Mouse (Mus musculus) myocyte (in vitro differentiated cells): ENCODE data around the gene Hjurp. TPM values are rescaled to one million over a fixed set of nuclear protein-coding genes. Genes with fewer than 3 reads are reported as not detected.

ENCODE experiments used
- H3K27me3 ChIP-seq: one replicate; pipeline ENCODE4 v1.6.1; 2011; ENCODE audit not compliant: control insufficient read depth, insufficient read depth, insufficient read length
- H3K36me3 ChIP-seq: one replicate; pipeline ENCODE4 v1.6.1; 2011; ENCODE audit not compliant: control insufficient read depth, insufficient read depth
- H3K4me2 ChIP-seq: one replicate; pipeline ENCODE4 v1.6.1; 2011; ENCODE audit warnings: low read depth, control low read depth
- H3K4me3 ChIP-seq: one replicate; pipeline ENCODE4 v1.5.1; 2011; ENCODE audit warnings: mild to moderate bottlenecking, control low read depth, moderate library complexity
- H3K79me2 ChIP-seq: one replicate; pipeline ENCODE4 v1.6.1; 2011; ENCODE audit not compliant: control insufficient read depth, insufficient read depth
- H3ac ChIP-seq: one replicate; pipeline ENCODE4 v1.6.1; 2011; ENCODE audit not compliant: control insufficient read depth, insufficient read length
- CEBPB ChIP-seq: IDR thresholded peaks from 2 replicates; pipeline ENCODE4 v1.6.1; 2011; ENCODE audit warnings: mild to moderate bottlenecking, moderate library complexity; ENCODE audit not compliant: poor library complexity, insufficient read depth, severe bottlenecking
- E2F4 ChIP-seq: IDR thresholded peaks from one replicate; pipeline ENCODE4 v1.6.1; 2011; ENCODE audit warnings: mild to moderate bottlenecking, control low read depth, moderate library complexity; ENCODE audit not compliant: insufficient read depth
- MAX ChIP-seq: IDR thresholded peaks from one replicate; pipeline ENCODE4 v1.6.1; 2011; ENCODE audit warnings: low read depth, mild to moderate bottlenecking, control low read depth
- MYOD1 ChIP-seq, 3 experiments: IDR thresholded peaks; one replicate each; pipeline ENCODE4 v1.6.1; 2011; ENCODE audit warnings: control low read depth in 2 of 3, low read depth in 2 of 3, mild to moderate bottlenecking in 2 of 3, moderate library complexity in 1 of 3; ENCODE audit not compliant: insufficient read length in 2 of 3, control insufficient read depth in 1 of 3
- MYOG ChIP-seq, 3 experiments: IDR thresholded peaks; one replicate each; pipeline ENCODE4 v1.6.1; 2011; ENCODE audit warnings: control low read depth in 2 of 3, low read depth in 2 of 3, mild to moderate bottlenecking in 2 of 3; ENCODE audit not compliant: insufficient read length in 2 of 3, control insufficient read depth in 1 of 3, insufficient read depth in 1 of 3
- POLR2A ChIP-seq: IDR thresholded peaks from one replicate; pipeline ENCODE4 v1.6.1; 2011; ENCODE audit warnings: low read depth, mild to moderate bottlenecking, control low read depth, moderate library complexity; ENCODE audit not compliant: insufficient read length
- POLR2AphosphoS2 ChIP-seq: IDR thresholded peaks from one replicate; pipeline ENCODE4 v1.6.1; 2011; ENCODE audit warnings: low read depth, control low read depth; ENCODE audit not compliant: insufficient read length
- REST ChIP-seq: IDR thresholded peaks from one replicate; pipeline ENCODE4 v1.6.1; 2011; ENCODE audit warnings: mild to moderate bottlenecking, control low read depth, moderate library complexity; ENCODE audit not compliant: insufficient read depth, insufficient read length
- SRF ChIP-seq: IDR thresholded peaks from one replicate; pipeline ENCODE4 v1.6.1; 2011; ENCODE audit warnings: low read depth; ENCODE audit not compliant: control insufficient read depth, insufficient read length
- TCF12 ChIP-seq: IDR thresholded peaks from one replicate; pipeline ENCODE4 v1.6.1; 2011; ENCODE audit warnings: mild to moderate bottlenecking, control low read depth; ENCODE audit not compliant: poor library complexity, insufficient read depth, severe bottlenecking
- TCF3 ChIP-seq: IDR thresholded peaks from one replicate; pipeline ENCODE4 v1.6.1; 2011; ENCODE audit warnings: low read depth, control low read depth; ENCODE audit not compliant: insufficient read length
- USF1 ChIP-seq: IDR thresholded peaks from one replicate; pipeline ENCODE4 v1.6.1; 2011; ENCODE audit warnings: low read depth, mild to moderate bottlenecking, control low read depth, moderate library complexity
- polyA plus RNA-seq: library from polyadenylated mRNA; unstranded; fragments of >200 nt; fragmentation: generic; extraction: Trizol; gene quantifications from one replicate; pipeline ENCODE4 v1.2.1, GENCODE M21; 2012; ENCODE audit warnings: missing spikeins

Gene Hjurp
- polyA plus RNA-seq, 1 experiment = 37.7 TPM

GRCm38 (mm10) chr1:88306543-88306942 lies 29.1 kb upstream of the Hjurp start:
- Histone ChIP-seq H3K36me3 (no peaks in the 10 kb centered on the region), H3ac (no peak overlapping the region), H3K79me2 (no peaks in the 10 kb centered on the region), H3K4me2 (no peak overlapping the region), H3K27me3 (peaks cover 3% of the 10 kb centered on the region), H3K4me3 (no peak overlapping the region)
- TF ChIP-seq POLR2A (no peak), E2F4 (no peak), TCF3 (no peak), MYOG (IDR thresholded peaks at IDR 0.05; ENCODE audit: control insufficient read depth in 1 of 3, insufficient read depth in 1 of 3, insufficient read length in 2 of 3, low read depth in 2 of 3) (no peak), USF1 (no peak), TCF12 (no peak), MAX (no peak), POLR2AphosphoS2 (no peak), MYOD1 (IDR thresholded peaks at IDR 0.05; ENCODE audit: control insufficient read depth in 1 of 3, insufficient read length in 2 of 3, low read depth in 2 of 3) (no peak), REST (no peak), CEBPB (no peak), SRF (no peak)

DNA sequence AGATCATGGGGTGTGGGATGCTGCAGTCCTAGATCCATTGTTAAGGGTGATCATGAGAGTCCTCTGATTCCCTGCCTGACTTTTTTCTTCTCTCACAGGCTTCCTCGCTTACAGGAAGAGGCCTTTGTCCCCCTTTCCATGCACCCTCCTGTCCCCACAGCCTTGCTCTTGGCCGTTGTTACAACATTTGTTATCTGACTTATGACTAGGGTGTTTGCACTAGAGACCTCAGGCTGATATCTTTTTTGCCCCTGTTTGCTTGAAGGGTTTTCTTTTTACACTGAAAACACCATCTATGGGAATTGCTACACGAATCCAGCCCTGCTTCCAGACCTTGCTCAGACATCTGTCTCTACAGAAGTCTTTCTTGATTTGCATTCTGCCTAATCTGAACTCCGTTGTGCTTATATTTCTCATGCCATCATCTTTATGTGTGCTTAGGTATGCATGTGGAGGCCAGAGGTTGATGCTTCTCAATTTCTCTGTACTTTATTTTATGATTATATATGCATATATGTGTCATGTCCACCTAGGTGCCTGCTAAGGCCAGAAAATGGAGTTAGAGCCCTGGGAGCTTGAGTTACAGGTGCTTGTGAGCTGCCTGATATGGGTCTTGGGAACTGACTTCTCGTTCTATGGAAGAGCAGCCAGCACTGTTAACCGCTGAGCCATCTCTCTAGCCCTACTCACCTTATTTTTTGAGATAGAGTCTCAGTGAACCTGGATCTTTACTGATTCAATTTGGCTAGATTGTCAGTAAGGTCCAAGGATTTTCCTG lies 27.8 kb upstream of the Hjurp start:
- H3K27me3 ChIP-seq = peaks cover 3% of the 10 kb centered on the region
- no peaks in the 10 kb centered on the region for H3K36me3 ChIP-seq
- H3ac ChIP-seq = no peak overlapping the region
- H3K4me3 ChIP-seq = no peak overlapping the region
- no peak for TF ChIP-seq SRF
- TF ChIP-seq MYOD1 (IDR thresholded peaks at IDR 0.05; ENCODE audit: control insufficient read depth in 1 of 3, insufficient read length in 2 of 3, low read depth in 2 of 3) = no peak
- no peak for TF ChIP-seq CEBPB
- no peak for TF ChIP-seq POLR2AphosphoS2
- TF ChIP-seq POLR2A = no peak
- no peak for TF ChIP-seq TCF12
- TF ChIP-seq USF1 = no peak
- TF ChIP-seq MAX = no peak
- no peak overlapping the region for H3K4me2 ChIP-seq
- H3K79me2 ChIP-seq = no peaks in the 10 kb centered on the region

GRCm38 (mm10) chr1:88304261-88304985 lies 27.0 kb upstream of the Hjurp start:
- H3K27me3 ChIP-seq = peaks cover 3% of the 10 kb centered on the region
- no peak for TF ChIP-seq USF1
- TF ChIP-seq POLR2A = no peak
- no peak for TF ChIP-seq TCF3
- no peak overlapping the region for H3K4me3 ChIP-seq
- no peaks in the 10 kb centered on the region for H3K36me3 ChIP-seq
- no peak overlapping the region for H3K4me2 ChIP-seq
- no peak overlapping the region for H3ac ChIP-seq
- no peaks in the 10 kb centered on the region for H3K79me2 ChIP-seq

GRCm38 (mm10) chr1:88303762-88304161 lies 26.3 kb upstream of the Hjurp start:
- Histone ChIP-seq H3K27me3 (peaks cover 3% of the 10 kb centered on the region), H3K4me2 (no peak overlapping the region), H3K4me3 (no peak overlapping the region), H3K79me2 (no peaks in the 10 kb centered on the region), H3K36me3 (no peaks in the 10 kb centered on the region), H3ac (no peak overlapping the region)
- TF ChIP-seq CEBPB (no peak), SRF (no peak), USF1 (no peak), TCF3 (no peak), POLR2A (no peak), POLR2AphosphoS2 (no peak), REST (no peak), MAX (no peak)
